Mouse (Mus musculus): ENCODE measurements around the gene Tmem218. TPM values are rescaled to one million over a fixed set of nuclear protein-coding genes. Genes with fewer than 3 reads are reported as not detected.

Tmem218 gene
- 1 to 10 TPM; 8.7 to 9.7 TPM for total RNA-seq (2021)

GRCm38 (mm10) chr9:37207929-37208411, at the start of gene Tmem218:
Gene Tmem218, plus strand, starts transcription at chr9:37208223.
- DNase-seq (ENCODE audit: extremely low spot score in 1 of 2, low spot score in 2 of 2) = peak; percentile 93 to 97
- intact Hi-C loops (cut with DNase I) = no loop called here

- intact Hi-C loops (cut with DNase I) = no loop called here
- no peak for DNase-seq (ENCODE audit: extremely low spot score in 1 of 2, low spot score in 2 of 2)
These were observed 47.3 kb upstream of the Tmem218 start for GRCm38 (mm10) chr9:37160686-37161085.

DNA sequence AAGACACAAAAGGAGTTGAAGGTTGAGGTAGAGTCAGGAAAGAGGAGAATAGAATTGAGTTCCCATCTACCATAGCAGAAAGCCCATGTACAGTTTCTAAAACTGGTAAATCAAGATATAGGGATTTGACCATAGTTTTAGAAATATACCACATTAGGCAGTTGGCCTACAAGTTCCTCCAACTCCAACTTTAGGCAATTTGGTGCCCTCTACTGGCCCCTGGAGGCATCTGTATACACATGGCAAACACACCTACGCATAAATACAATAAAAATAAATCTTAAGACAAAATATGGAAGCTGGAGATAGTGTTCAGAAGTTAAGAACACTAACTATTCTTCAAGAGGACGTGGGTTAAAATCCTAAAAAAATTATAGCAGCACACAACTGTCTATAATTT, 41.1 kb upstream of the Tmem218 start:
- intact Hi-C loops (cut with DNase I) = no loop called here
- no peak for DNase-seq (ENCODE audit: extremely low spot score in 1 of 2, low spot score in 2 of 2)

- intact Hi-C loops (cut with DNase I) = loop anchor here (10.0 kb wide), 1 partner anchor 151 kb away; no protein-coding TSS in a partner anchor
- peak in 1 of 2 experiments; percentile 44 for DNase-seq (ENCODE audit: extremely low spot score in 1 of 2, low spot score in 2 of 2)
These were observed 34.6 kb upstream of the Tmem218 start for GRCm38 (mm10) chr9:37173376-37173775.

DNA sequence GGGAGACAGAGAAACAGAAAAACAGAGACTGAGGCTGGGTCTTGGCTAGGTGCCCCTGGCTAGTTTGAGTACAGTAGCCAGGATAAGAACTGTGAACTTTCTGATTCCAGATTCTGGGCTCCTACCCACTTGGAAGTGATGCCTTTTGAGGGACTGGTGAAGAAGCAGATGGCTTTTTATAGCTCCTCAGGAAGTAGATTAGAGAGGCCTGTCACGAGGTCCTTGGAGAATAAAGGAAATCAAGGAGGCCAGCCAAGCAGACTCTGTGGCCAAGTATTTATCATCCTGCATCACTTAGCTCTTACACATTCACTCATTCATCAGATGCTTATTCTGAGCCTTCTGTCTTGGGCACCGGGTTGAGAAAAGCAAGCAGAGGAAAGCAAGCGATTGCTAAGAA, 32.0 kb upstream of the Tmem218 start:
- DNase-seq (ENCODE audit: extremely low spot score in 1 of 2, low spot score in 2 of 2) = no peak
- intact Hi-C loops (cut with DNase I) = loop anchor here (5.0 to 10.0 kb wide), 2 partner anchors 56 to 149 kb away; no protein-coding TSS in a partner anchor

DNA sequence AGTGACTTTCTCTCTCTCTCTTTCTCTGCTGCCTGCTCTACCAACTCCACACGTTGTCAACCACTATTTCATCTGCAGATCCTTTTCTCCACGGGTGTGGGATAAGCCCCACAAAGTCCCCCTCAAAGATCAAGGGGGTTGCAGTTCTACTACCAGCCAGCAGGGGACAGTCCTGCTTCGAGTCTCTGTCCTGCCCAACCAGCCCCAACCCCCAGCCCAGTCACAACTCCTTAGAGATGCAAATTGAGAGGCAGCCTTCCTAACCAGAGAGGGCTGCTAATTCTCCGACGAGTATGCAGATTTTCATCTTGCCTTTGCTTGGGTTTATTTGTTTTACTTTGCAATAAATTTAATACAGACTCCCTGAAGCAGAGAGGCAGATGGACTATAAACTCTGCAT, 30.9 kb upstream of the Tmem218 start:
- intact Hi-C loops (cut with DNase I) = loop anchor here (5.0 to 10.0 kb wide), 2 partner anchors 55 to 148 kb away; no protein-coding TSS in a partner anchor
- DNase-seq (ENCODE audit: extremely low spot score in 1 of 2, low spot score in 2 of 2) = peak; percentile 70 to 85

DNA sequence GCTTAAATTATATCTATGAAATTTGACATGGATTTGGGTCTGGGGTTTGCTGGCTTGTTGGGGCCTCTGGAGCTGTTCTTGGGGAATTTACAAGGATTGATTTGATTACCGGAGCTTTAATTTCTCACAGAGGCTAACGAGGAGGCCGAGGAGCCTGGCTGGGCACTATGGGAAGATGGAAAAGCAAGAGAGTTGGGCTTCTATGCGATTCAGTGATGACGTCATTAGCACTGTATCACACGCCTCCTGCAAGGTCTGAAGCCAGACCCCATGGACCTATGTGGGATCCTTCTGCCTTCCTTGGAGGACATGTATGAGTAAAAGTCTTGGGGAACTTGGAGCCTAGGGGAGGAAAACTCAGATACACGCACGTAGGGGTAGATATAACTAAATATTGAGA, 30.5 kb upstream of the Tmem218 start:
- no peak for DNase-seq (ENCODE audit: extremely low spot score in 1 of 2, low spot score in 2 of 2)
- intact Hi-C loops (cut with DNase I) = loop anchor here (5.0 to 10.0 kb wide), 2 partner anchors 55 to 147 kb away; no protein-coding TSS in a partner anchor

- DNase-seq (ENCODE audit: extremely low spot score in 1 of 2, low spot score in 2 of 2) = peak; percentile 62 to 73
- intact Hi-C loops (cut with DNase I) = loop anchor here (5.0 to 10.0 kb wide), 2 partner anchors 53 to 146 kb away; no protein-coding TSS in a partner anchor
These were observed 29.1 kb upstream of the Tmem218 start for GRCm38 (mm10) chr9:37178911-37179310.

- intact Hi-C loops (cut with DNase I) = loop anchor here (5.0 to 10.0 kb wide), 2 partner anchors 53 to 145 kb away; no protein-coding TSS in a partner anchor
- DNase-seq (ENCODE audit: extremely low spot score in 1 of 2, low spot score in 2 of 2) = no peak
These were observed 28.4 kb upstream of the Tmem218 start for GRCm38 (mm10) chr9:37179596-37179995.

DNA sequence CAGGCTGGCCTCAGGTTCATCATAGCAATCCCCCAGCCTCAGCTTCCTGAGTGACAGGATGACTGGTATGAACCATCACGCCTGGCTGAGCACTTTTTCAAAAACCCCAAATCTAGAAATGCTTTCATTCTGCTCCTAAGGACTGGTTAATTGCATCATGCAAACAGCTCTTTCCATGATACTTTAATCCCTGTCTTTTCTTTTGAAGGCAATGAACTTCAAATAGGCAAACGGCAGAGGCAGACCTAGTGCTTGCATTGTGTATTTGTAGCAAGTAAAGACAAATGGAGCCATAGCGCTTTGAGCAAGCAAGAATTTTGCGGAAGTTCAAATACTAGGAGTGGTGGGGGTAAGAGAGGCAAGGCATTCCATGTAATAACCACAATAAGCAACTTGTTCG, 26.4 kb upstream of the Tmem218 start:
- intact Hi-C loops (cut with DNase I) = loop anchor here (5.0 kb wide), 1 partner anchor 36 kb away; no protein-coding TSS in a partner anchor
- DNase-seq (ENCODE audit: extremely low spot score in 1 of 2, low spot score in 2 of 2) = no peak

GRCm38 (mm10) chr9:37183176-37183575, 24.8 kb upstream of the Tmem218 start:
- intact Hi-C loops (cut with DNase I) = loop anchor here (5.0 kb wide), 1 partner anchor 34 kb away; no protein-coding TSS in a partner anchor
- no peak for DNase-seq (ENCODE audit: extremely low spot score in 1 of 2, low spot score in 2 of 2)

DNA sequence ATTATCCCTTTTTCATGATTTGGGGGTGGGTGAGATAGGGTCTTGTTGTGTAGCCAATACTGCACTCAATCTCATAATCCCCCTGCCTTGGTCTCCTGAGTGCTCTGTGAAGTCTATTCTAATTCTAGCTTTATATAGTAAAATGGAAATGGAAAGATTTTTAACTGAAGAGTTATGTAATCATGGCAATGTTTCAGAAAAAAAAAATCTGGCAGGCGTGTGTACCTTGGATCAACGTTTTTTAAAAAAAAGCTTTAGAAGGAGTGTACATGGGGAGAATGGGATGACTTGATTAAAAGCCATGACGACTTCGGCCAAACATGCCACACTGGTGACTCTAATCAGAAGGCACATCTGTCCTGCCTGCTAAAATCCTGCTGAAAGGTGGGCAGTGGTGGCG, 20.6 kb upstream of the Tmem218 start:
- intact Hi-C loops (cut with DNase I) = no loop called here
- no peak for DNase-seq (ENCODE audit: extremely low spot score in 1 of 2, low spot score in 2 of 2)

DNA sequence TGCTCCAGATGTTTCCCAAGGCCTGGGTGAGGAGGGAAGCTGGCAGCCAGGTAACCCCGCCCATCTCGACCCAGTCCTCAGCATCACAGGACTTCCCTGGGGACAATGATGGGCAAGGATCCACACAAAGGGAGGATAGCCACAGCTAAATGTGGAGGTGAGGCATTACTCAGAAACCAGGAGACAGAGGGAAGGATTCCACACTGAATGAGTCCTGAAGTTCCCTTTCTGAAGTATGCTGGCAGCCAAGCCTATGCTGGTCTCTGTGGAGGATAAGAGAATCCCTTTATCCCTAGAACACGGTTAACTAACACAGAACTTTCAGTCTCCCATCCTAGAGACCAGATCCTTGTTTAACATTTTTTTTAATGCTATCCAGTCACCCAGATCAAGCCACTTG, 20.0 kb upstream of the Tmem218 start:
- intact Hi-C loops (cut with DNase I) = no loop called here
- DNase-seq (ENCODE audit: extremely low spot score in 1 of 2, low spot score in 2 of 2) = no peak

GRCm38 (mm10) chr9:37197067-37197466, 11.0 kb upstream of the Tmem218 start:
- DNase-seq (ENCODE audit: extremely low spot score in 1 of 2, low spot score in 2 of 2) = no peak
- intact Hi-C loops (cut with DNase I) = no loop called here

DNA sequence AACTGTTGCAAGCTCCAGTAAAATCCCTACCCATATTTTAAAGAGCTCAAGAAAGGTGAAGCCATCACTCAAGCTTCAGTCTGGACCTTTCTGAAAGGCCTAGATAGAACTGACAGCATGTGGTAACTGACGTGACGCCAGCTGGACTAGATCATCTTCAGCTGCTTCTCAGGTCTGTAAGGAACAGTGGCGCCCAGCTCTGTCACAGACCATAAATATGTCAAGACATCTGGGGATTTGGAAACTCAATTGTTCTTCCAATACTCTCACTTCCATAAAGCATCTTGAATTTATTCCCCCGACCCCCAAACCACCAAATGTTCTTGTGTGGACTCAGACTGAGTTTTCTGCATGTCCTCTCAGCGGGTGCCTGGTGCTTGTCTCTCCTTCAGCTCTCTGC, 7.6 kb upstream of the Tmem218 start:
- intact Hi-C loops (cut with DNase I) = no loop called here
- no peak for DNase-seq (ENCODE audit: extremely low spot score in 1 of 2, low spot score in 2 of 2)

DNA sequence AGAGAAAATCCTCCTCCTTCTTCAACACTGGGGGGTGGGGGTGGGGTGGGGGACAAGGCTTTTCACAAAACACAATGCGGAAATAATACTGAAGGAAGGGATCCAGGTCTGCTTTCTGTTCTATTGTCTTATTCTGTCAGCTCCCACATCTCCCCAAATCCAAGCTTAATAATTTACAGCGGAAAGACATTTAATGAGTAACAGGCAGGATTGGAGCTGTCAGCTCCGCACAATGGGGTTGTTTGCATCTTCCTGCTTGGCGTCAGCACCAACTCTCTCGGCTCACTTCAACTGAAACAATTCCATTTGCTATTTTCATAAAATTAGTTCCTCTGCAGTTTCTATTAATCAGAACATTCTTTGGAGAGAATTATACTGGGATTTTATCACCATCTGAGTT, 4.1 kb upstream of the Tmem218 start:
- no peak for DNase-seq (ENCODE audit: extremely low spot score in 1 of 2, low spot score in 2 of 2)
- intact Hi-C loops (cut with DNase I) = no loop called here

GRCm38 (mm10) chr9:37213060-37213738, 5.2 kb downstream of the Tmem218 start:
- DNase-seq (ENCODE audit: extremely low spot score in 1 of 2, low spot score in 2 of 2) = peak in 1 of 2 experiments; percentile 29
- intact Hi-C loops (cut with DNase I) = no loop called here

DNA sequence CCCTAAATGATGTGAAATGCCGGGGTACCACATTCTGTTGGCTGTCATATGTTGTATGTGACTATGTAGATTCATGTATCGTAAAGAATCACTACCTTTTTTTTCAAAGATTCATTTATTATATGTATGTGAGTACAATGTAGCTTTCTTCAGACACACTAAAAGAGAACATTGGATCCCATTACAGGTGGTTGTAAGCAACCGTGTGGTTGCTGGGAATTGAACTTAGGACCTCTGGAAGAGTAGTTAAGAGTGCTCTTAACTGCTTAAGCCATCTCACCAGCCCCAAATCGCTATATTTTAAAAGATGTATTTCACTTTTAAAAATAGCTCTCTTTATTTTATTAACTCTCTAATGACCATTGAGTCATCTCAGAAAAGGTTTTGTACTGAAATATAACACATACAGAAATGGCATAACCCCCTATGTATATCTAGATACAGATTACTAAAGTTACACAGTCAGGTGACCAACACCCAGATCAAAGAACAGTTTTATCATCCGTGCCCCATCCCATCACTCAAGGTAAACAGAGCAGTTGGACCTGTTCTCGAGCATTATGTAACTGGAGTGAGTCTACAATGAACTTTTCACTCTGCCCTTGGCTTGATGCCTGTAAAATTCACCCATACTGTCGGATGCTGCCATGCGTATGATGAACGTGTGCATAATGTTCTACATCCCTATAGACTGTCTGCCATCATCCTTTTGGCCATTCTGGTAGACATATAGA, 6.5 kb downstream of the Tmem218 start:
- intact Hi-C loops (cut with DNase I) = loop anchor here (5.0 kb wide), 1 partner anchor 32 kb away; no protein-coding TSS in a partner anchor
- no peak for DNase-seq (ENCODE audit: extremely low spot score in 1 of 2, low spot score in 2 of 2)

GRCm38 (mm10) chr9:37220755-37221154, 12.7 kb downstream of the Tmem218 start:
- no peak for DNase-seq (ENCODE audit: extremely low spot score in 1 of 2, low spot score in 2 of 2)
- intact Hi-C loops (cut with DNase I) = no loop called here

- no peak for DNase-seq (ENCODE audit: extremely low spot score in 1 of 2, low spot score in 2 of 2)
- intact Hi-C loops (cut with DNase I) = no loop called here
These were observed 17.6 kb downstream of the Tmem218 start for GRCm38 (mm10) chr9:37225581-37225980.
